Mouse (Mus musculus) heart, postnatal 0 days (tissue): ENCODE data around the gene Rapgef5. TPM values are rescaled to one million over a fixed set of nuclear protein-coding genes. Genes with fewer than 3 reads are reported as not detected.

Experiments
- ATAC-seq: fragments of 200-750 bp; cut with Nextera tagmentation; 2 replicates; pipeline ENCODE4 v1.8.0; 2017; ENCODE audit warnings: low read depth, moderate number of reproducible peaks, moderate library complexity; ENCODE audit not compliant: insufficient read depth
- DNase-seq: peaks from one replicate; pipeline ENCODE4 v3.0.0-alpha.2; 2016; ENCODE audit warnings: low spot score
- H3K27ac ChIP-seq: fragments of 300-500 bp; sonication (generic); 2 replicates; pipeline ENCODE4 v1.5.1; 2014; ENCODE audit warnings: low read depth, mild to moderate bottlenecking
- H3K27me3 ChIP-seq: fragments of 300-500 bp; sonication (generic); 2 replicates; pipeline ENCODE4 v1.6.1; 2014; ENCODE audit warnings: low read length, mixed read lengths; ENCODE audit not compliant: control insufficient read depth, insufficient read depth
- H3K36me3 ChIP-seq: fragments of 300-500 bp; sonication (generic); replicated peaks from 2 replicates; pipeline ENCODE4 v1.6.1; 2014; ENCODE audit warnings: low read length, mixed read lengths; ENCODE audit not compliant: control insufficient read depth, insufficient read depth
- H3K4me1 ChIP-seq: fragments of 300-500 bp; sonication (generic); 2 replicates; pipeline ENCODE4 v1.6.1; 2014; ENCODE audit warnings: antibody characterized with exemption; ENCODE audit not compliant: control insufficient read depth, insufficient read depth
- H3K4me2 ChIP-seq: fragments of 300-500 bp; sonication (generic); 2 replicates; pipeline ENCODE4 v1.6.1; 2014; ENCODE audit warnings: low read depth, mild to moderate bottlenecking, low read length, moderate library complexity
- H3K4me3 ChIP-seq: fragments of 300-500 bp; sonication (generic); 2 replicates; pipeline ENCODE4 v1.5.1; 2014; ENCODE audit warnings: low read depth, low read length
- H3K9ac ChIP-seq: fragments of 300-500 bp; sonication (generic); replicated peaks from 2 replicates; pipeline ENCODE4 v1.6.1; 2014; ENCODE audit warnings: low read depth, low read length, mixed read lengths
- H3K9me3 ChIP-seq: fragments of 300-500 bp; sonication (generic); replicated peaks from 2 replicates; pipeline ENCODE4 v1.6.1; 2016; ENCODE audit warnings: low read length; ENCODE audit not compliant: control insufficient read depth
- CTCF ChIP-seq: IDR thresholded peaks from 2 replicates; pipeline ENCODE4 v1.5.1; 2016; ENCODE audit warnings: antibody characterized with exemption, control low read depth, low read depth
- EP300 ChIP-seq: IDR thresholded peaks from 2 replicates; pipeline ENCODE4 v1.6.1; 2016; ENCODE audit warnings: antibody characterized with exemption, low read depth
- WGBS: fragments of 180-500 bp; shearing (Covaris S2); extraction: QIAGEN DNeasy Blood & Tissue Kit; methylation state at CpG from one replicate; pipeline ENCODE4 v1.1.7; 2014; 5-methylcytosine and 5-hydroxymethylcytosine counted together
- polyA plus RNA-seq: library from polyadenylated mRNA; unstranded; fragments of >200 nt; fragmentation: Nextera tagmentation; extraction: Ambion mirVana; gene quantifications from 2 replicates; pipeline ENCODE4 v1.2.1, GENCODE M21; 2015
- total RNA-seq: library from RNA; depleted of rRNA; stranded (reverse); fragments of >200 nt; gene quantifications from 2 replicates; pipeline ENCODE4 v1.2.3, GENCODE M21; 2014; ENCODE audit warnings: low replicate concordance

Rapgef5 gene
- total and polyA plus RNA-seq, 2 experiments from 2014 or later: 11.1 to 30.8 TPM

- peaks cover 8% of the 10 kb centered on the region; the same call in 1 of the 2 replicates for H3K36me3 ChIP-seq
- no peak overlapping the region for H3K27ac ChIP-seq
- TF ChIP-seq CTCF (no peak), EP300 (no peak)
- no peak overlapping the region for H3K4me2 ChIP-seq
- DNase-seq (no peak), ATAC-seq (no peak)
- no peak overlapping the region for H3K4me3 ChIP-seq
- H3K9ac ChIP-seq: no peak overlapping the region
- no peaks in the 10 kb centered on the region for H3K9me3 ChIP-seq
- no peaks in the 10 kb centered on the region for H3K27me3 ChIP-seq
- H3K4me1 ChIP-seq: no peaks in the 10 kb centered on the region; the same call in 1 of the 2 replicates
Measured at GRCm38 (mm10) chr12:117733611-117734010, 217.3 kb downstream of the Rapgef5 start.

GRCm38 (mm10) chr12:117736130-117736529 is 219.9 kb downstream of the Rapgef5 start:
- DNase-seq (no peak), ATAC-seq (no peak)
- Histone ChIP-seq H3K4me2 (no peak overlapping the region), H3K36me3 (peaks cover 6% of the 10 kb centered on the region; the same call in 1 of the 2 replicates), H3K27me3 (no peaks in the 10 kb centered on the region), H3K4me3 (no peak overlapping the region), H3K4me1 (no peaks in the 10 kb centered on the region; the same call in 1 of the 2 replicates), H3K9me3 (no peaks in the 10 kb centered on the region), H3K9ac (no peak overlapping the region), H3K27ac (no peak overlapping the region)
- TF ChIP-seq EP300 (no peak), CTCF (no peak)
- WGBS: 73% methylated on average over 3 of the region's 3 CpGs

DNA sequence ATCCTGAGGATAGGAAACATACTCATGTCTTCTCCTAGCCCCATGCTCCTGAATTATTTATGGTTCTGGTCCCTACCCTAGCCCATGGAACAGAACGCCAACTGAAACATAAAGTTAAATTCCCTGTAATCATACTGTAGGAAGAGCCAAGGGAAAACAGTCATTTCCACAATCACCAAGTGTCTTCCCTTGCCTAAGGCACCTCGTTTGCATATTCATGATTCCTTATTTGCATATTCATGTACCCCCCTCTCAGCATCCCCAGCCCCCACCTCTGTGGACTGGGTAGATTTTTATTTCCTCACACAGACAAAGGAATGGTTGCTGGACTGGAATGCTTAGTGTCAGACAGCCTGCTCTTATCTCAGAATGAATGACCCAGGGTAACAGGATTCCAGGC is 220.6 kb downstream of the Rapgef5 start:
- WGBS: 45% methylated on average over 2 of the region's 2 CpGs
- ATAC-seq (no peak), DNase-seq (no peak)
- no peaks in the 10 kb centered on the region; the same call in 1 of the 2 replicates for H3K4me1 ChIP-seq
- H3K27me3 ChIP-seq: no peaks in the 10 kb centered on the region
- H3K9ac ChIP-seq: no peak overlapping the region
- H3K4me2 ChIP-seq: no peak overlapping the region
- H3K27ac ChIP-seq: no peak overlapping the region
- H3K9me3 ChIP-seq: no peaks in the 10 kb centered on the region
- TF ChIP-seq EP300 (no peak), CTCF (no peak)
- H3K4me3 ChIP-seq: no peak overlapping the region
- H3K36me3 ChIP-seq: no peaks in the 10 kb centered on the region

DNA sequence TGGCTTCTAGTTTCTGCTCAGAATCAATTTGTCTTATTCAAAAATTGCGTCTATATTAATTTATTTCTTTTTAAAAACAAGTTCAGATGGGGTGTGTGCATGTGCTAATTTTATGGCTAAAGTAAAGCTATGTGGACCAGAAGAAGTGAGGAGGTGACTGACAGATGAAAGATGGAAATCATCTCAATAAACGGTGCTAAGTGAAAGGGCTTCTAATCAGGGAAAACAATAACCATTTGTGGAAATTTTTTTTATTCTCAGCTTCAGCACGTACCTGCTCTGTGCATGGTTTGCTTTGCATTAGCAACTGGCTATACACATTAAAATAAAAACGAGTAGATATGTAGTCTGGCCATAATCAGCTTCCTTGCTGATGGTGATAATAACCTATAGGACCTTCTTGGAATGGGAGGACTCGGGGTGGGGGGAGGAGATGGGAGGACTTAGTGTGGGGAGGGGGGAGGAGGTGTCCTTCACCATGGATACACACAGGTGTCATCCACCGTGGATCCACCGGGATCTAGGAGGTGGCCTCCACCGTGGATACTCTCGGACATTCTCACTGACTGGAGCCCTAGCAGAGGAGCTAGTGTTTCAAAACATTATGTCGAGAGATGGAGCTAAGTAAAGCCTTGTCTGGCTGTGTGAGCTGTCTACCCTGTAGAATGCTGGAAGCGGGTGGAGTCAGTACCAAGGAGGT is 221.2 kb downstream of the Rapgef5 start:
- Histone ChIP-seq H3K36me3 (no peaks in the 10 kb centered on the region), H3K9me3 (no peaks in the 10 kb centered on the region), H3K4me2 (no peak overlapping the region), H3K27ac (no peak overlapping the region), H3K4me3 (no peak overlapping the region), H3K27me3 (no peaks in the 10 kb centered on the region), H3K9ac (no peak overlapping the region), H3K4me1 (peaks cover 3% of the 10 kb centered on the region; the same call in 1 of the 2 replicates)
- no peak for DNase-seq
- WGBS: 53% methylated on average over 11 of the region's 11 CpGs
- no peak for ATAC-seq
- TF ChIP-seq CTCF (no peak), EP300 (no peak)

DNA sequence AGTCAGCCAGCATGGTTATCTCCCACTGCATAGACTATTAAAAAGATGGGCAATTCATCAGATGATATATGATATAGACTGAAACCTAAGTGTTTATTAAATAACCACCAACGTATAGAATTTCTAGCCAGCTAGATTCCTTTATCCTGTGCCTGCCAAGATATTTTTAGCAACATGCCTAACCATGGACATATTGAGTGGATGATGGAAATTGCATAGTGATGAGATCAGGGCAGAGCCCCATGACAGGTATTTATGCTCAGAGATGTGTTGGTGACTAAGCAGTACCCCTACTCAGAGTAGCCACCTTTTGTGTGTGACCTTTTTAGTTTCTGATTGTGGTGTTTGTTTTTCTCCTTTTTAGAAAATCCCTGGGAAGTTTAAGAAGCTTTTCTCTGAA is 226.2 kb downstream of the Rapgef5 start:
- DNase-seq (no peak), ATAC-seq (peak; percentile 40; the same call in 1 of the 2 replicates)
- H3K4me2 ChIP-seq: no peak overlapping the region
- peaks cover 27% of the 10 kb centered on the region for H3K4me1 ChIP-seq
- H3K9me3 ChIP-seq: no peaks in the 10 kb centered on the region
- no peak for TF ChIP-seq EP300
- no peak overlapping the region for H3K27ac ChIP-seq
- no peak overlapping the region for H3K4me3 ChIP-seq
- H3K9ac ChIP-seq: no peak overlapping the region
- 12% methylated on average over 1 of the region's 1 CpGs for WGBS
- H3K36me3 ChIP-seq: 0 out of 2 replicates have a peak, but pooled peaks cover 14% of the 10 kb centered on the region
- H3K27me3 ChIP-seq: no peaks in the 10 kb centered on the region
